Mouse (Mus musculus): ENCODE results near the gene Ifitm6.
"Not testable (repeated sequence)": the region's sequence is repeated elsewhere in the genome, so short reads cannot be mapped to it uniquely, and the experiment has no call there.

The Ifitm6 gene

DNA sequence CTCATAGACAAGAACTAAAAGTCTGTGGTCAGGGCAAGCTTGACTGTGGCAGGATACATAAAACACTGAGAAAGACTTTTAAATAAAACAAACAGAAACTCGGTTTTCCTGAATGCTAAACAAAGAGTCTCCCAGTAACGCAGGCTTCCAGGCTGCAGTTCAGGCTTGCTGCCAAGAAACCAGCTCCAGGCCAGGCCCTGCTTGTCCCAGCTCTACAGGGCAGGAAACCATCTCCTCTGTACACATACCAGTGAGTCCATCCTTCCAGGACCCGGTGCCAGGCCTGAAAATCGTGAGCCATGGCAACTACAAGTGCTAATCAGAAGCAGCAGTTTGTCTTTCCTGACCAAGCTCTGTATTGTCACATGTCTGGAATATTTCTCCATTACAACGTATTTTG, 23.9 kb upstream of the Ifitm6 start:
- DNase-seq (ENCODE audit: low read depth, low spot score): no peak

DNA sequence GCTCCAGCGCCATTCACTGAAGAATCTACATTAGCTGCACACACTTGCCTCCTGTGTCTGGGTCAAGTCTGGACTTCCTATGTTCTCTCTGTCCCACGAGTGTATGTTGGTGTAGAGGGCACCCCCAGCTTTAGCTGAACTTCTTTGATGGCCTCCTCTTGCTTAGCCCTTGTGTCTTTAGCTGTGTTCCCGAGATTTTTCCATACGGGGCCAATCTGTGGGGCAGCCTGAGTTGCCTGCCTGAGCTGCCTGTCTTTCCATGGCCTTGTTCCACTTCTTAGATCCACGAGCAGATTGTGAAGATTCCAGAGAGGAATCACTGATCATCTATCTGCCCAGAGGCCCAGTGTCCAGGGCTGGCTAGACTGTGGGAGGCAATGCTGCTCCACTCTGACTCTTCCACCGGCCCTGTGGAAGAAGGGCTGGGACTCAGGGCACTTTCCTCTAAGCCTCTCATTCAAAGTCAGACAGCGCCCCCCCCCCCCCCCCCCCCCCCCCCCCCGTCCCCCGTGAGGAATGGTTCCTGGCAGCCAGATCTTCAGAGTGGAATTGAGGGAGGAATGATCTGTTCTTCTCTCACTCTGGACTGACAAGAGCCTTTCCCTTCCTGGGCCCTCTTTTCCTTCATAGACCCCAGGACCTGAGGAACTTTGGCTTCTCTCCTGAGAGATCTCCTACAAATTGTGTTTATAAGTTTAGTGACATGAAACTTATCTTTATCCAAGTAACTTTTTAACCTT, 23.3 kb upstream of the Ifitm6 start:
- no peak for DNase-seq (ENCODE audit: low read depth, low spot score)

DNA sequence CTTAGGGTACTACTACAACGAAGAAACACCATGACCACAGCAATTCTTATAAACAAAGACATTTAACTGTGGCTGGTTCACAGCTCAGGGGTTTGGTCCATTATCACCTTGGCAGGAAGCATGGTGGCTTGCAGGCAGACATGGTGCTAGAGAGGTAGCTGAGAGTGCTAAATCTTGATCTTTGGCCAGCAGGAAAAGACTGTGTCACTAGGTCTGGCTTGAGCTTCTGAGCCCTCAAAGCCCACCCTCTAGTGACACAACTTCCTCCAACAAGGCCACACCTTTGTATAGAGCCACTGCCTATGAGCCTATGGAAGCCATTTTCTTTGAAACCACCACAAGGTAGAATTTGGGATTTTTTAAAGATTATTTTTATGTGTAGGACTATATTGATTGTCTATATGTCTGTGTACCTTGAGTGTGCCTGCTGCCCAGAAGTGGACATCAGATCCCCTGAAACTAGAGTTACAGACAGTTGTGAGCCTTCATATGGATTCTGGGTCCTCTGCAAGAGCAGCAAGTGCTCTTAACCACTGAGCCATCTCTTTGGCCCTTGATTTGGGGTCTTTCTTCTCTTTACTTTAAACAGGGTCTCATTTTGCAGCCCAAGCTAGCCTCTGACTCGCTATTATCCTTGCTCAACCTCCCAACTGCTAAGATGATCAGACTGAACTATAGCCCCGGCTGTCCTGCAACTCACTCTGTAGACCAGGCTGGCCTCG, 21.8 kb upstream of the Ifitm6 start:
- DNase-seq (ENCODE audit: low read depth, low spot score): no peak

DNA sequence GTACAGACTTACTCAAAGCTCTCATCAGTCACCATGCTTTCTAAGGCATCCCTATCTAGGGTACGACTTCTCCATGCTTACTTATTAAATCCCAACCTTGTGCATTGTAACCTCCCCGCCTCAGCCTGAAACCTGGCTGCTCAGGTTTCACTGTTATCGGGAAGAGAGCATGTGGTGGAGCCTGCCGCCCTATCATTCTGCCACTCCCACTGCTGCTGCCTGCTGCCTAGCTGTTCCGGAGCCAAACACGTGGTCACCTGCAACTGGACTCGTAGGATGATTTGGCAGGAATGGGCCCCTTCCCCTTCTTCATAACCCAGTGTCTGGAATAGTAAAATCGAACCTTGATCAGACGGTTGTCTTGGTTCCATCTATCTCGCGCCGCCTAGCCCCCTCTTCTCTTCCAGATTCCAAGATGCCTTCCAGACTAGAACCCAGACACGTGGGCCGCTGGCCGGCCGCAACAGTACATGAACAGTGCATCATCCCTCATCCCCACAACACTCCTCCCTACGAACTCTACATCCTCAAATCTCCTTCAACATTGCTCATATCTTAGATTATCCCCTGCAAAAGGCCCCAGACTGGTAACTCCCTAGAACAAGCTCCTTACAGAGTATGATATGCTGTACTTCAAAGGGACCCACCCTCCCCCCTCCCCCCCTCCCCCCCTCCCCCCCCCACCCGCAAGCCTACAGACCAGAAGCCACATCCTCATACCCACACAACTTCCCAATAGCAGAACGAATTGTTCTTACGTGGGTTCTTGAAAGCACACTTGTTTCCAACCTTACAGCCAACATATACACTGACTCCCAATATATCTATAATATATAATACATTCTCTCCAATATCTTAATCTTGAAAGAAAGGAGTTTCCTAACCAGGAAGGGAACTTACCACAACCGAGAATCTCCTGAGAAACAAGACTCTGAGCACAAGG, 20.6 kb upstream of the Ifitm6 start:
- no peak for DNase-seq (ENCODE audit: low read depth, low spot score)

DNA sequence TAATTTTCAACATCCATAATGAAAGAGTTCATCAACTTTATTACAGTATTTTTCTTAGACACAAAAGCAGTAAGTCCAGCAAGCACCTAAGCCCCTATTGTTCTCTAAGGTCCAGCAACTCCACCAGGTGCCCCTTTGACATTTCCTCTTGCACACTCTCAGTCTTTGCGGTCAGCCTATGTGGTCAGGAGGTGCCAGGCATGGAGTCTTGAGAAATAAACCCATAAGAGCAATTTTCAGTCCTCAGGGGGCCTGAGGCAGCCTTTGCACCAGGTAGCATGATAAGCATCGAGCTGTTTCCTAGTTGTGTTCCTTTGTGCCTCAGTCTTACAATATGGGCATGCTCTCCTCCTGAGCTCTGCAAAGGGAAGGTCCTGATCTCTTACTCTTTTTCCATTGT, 18.9 kb upstream of the Ifitm6 start:
- DNase-seq (ENCODE audit: low read depth, low spot score): not testable (repeated sequence)

DNA sequence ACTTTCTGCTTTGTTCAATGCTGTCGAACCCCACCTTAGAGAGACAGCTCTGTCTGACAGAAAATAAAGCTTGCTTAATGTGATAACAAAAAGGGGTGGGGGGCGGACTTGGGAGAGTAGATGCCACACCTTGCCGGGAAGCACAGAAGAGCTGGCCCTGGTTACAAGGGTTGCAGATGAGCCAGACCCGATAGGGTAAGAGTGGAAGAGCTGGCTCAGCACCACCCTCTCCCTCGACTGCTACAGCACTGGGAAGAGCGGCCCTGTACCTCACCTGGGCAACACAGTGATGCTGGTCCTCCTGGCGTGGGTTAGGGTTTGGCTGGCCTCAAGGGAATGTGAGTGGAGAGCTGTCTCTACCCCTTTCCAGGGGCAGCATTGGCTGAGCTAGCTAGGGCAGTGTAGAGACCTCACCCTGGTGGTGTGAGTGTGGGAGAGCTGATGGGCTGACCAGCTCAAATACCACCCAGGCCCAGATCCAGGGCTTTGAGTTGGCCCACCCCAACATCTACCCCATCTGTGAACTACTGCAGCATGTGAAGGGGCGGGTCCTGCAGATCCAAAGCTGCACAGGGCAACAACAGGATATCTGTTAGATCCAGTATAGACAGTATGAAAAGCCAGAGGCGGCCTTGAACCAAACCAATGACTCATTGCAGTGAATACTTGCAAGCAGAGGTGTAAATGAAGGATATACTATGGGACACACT, 14.9 kb upstream of the Ifitm6 start:
- DNase-seq (ENCODE audit: low read depth, low spot score): no peak

DNA sequence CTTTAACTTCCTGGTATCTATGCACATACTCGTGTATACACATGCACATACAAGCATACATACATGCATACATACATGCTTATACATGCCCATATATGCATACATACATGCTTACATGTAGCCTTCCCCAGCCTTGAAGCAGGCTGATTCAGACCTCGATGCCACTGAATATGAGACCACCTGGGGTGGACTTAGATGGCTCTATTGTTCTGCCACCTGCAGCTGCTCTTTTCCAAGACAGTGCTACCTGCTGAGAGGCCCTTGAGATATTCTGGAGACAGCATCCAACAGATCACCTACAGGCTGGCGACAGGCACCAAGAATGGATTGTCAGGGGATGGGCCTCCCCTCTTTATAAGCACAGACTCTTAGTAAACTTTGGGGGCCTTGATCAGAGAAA, 12.7 kb upstream of the Ifitm6 start:
- no peak for DNase-seq (ENCODE audit: low read depth, low spot score)

DNA sequence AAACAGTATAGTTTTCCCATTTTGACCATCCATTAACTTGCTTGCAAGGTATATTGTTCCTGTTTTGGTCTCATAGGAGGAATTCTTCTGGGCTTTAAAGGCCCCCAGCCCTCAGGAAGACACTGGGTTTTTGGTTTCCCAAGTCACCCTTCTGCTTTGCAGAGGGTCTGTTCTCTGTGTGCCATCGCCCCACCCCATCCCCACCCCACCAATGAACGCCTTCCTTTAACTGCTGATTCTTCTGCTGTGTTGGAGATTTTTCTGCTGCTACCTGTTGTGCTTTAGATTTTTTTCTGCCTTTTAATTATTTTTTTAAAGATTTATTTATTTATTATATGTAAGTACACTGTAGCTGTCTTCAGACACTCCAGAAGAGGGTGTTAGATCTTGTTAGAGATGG, 11.1 kb upstream of the Ifitm6 start, which contains the start of gene Gm17387:
Gm17387 (plus strand) TSS at position 301 of the 400 bp plus-strand sequence.
- DNase-seq (ENCODE audit: low read depth, low spot score): no peak

DNA sequence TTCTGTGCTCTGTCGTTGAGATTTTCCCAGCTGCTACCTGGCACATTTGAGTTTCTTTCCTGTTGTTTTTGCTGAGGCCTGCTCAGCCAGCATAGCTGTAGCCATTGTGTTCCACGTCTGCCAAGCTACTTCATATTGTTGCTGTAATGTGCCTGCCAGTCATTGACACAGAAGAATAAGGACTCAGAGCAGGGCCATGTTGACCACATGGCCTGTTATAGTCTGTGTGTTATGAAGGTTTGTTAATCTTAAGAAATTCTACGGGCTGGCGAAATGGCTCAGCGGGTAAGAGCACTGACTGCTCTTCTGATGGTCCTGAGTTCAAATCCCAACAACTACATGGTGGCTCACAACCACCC, 9.0 kb upstream of the Ifitm6 start:
- no peak for DNase-seq (ENCODE audit: low read depth, low spot score)

DNA sequence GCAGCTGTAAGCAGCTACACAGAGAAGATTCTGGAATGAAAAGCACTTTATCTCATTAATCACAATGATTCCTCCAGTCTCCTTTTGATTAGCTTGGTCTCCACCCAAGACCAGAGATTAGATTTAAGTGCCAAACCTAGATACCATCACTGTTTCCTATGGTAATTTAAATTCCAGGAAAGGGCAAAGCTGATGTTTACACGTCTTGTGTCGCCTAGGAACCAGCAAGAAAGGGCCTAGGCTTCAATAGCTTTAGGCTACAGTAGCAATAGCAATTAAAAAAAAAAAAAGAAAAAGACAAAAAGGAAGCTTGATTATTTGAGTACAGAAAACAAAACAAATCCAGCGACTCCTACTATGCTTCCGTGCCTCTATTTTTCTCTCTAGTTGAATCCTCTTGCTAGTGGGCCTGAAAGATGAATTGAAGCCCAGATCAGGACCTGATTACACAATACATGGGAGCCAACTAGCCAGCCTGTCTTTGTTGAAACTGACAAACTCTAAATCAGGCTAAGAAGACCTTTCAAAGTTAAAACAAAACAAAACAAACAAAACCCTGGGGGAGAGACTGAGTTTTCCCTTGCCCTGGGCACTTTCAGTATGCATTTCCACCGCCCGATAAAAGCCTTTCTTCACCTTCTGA, 8.5 kb upstream of the Ifitm6 start:
- no peak for DNase-seq (ENCODE audit: low read depth, low spot score)

DNA sequence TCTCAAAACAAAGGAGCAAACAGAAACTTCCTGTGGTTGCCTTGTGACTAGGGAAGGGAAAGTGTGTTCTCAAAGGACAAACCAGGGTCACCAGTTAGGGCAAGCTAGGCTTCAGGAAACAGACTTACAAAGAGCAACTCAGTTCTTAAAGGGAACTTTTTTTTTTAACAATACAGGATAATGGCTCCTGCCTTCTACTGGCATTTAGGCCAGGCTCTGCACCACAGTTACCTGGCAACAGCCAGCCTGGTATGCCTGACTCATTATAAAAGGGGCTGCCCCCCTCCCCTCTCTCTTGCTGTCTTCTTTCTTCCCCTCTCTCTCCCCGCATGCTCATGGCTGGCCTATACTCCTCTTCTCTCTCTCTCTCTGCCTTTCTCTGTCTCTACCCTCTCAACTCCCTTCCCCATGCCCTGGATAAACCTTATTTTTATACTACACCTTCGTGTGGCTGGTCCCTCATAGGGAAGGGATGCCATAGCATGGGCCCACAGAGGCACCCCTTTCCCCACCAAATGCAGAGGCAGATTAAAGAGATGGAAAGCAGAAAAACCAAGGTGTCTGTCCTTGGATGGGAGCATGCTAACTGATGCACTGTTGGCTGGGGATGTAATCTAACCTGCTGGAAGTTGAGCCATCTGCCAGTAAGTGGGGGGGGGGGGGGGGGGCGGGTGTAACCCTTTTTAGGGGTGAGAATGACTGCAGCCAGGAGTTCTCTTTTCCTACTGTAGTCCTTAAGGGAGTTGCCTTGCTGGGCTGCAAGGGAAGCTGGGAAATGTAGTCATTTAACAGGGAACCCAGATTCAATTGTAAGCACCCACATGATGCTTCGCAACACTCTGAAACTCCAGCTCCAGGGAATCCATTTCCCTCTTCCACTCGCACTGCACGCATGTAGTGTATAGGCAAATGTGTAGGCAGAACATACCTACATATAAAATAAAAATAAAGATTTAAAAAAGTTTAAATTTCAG, 7.4 kb upstream of the Ifitm6 start:
- no peak for DNase-seq (ENCODE audit: low read depth, low spot score)

DNA sequence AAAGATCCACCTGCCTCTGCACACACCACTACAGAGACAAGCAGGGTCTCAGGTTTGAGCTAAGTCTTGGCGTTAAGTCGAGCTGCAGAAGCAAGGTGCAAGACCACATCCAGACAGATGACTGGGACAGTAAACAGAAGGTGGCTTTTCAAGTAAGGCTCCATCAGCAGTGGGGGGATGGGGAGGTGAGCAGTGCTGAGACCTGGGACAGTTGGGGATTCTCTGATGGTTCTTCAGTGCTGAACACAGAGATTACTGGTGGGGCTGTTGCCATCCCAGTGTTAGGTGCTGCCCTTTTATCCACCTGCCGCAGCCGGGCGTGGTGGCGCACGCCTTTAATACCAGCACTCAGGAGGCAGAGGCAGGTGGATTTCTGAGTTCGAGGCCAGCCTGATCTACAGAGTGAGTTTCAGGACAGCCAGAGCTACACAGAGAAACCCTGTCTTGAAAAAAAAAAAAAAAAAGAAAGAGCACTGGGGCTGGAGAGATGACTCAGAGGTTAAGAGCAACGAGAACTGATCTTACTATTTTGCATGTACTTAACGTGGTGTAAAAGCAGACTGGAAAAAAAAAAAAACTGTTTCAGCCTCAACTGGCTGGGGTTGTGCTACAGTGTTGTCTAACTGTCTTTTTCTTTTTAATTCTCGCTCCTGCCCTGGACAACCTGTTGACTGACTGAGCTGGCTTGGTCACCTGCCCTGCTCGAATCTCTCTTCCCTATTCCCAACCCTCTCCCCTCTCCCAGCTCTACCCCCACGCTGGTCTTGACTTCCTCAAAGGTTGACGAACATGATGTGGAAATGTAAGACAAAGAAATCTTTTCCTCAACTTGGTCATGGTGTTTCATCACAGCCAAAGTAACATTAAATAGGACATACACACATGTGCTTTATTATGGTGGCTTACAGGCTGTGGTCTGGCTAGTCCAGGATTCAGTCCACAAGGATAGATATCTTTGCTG, 4.0 kb upstream of the Ifitm6 start:
- DNase-seq (ENCODE audit: low read depth, low spot score): no peak

DNA sequence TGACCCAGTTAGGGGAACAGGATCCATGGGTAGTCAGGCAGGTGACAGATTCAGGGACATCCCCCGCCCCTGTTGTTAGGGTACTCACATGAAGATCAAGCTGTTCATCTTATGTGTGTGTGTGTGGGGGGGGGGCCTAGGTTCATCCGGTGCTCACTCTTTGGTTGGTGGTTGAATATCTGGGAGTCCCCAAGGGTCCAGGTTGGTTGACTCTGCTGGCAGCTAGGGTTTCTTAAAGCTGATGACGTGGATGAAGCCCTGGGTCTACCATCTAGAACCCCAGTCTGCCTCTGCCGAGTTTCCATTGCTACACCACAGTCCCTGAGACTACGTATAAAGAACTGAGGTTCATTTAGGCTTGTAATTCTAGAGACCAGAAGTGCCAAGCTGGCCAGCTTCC, 1.3 kb upstream of the Ifitm6 start:
- DNase-seq (ENCODE audit: low read depth, low spot score): no peak

DNA sequence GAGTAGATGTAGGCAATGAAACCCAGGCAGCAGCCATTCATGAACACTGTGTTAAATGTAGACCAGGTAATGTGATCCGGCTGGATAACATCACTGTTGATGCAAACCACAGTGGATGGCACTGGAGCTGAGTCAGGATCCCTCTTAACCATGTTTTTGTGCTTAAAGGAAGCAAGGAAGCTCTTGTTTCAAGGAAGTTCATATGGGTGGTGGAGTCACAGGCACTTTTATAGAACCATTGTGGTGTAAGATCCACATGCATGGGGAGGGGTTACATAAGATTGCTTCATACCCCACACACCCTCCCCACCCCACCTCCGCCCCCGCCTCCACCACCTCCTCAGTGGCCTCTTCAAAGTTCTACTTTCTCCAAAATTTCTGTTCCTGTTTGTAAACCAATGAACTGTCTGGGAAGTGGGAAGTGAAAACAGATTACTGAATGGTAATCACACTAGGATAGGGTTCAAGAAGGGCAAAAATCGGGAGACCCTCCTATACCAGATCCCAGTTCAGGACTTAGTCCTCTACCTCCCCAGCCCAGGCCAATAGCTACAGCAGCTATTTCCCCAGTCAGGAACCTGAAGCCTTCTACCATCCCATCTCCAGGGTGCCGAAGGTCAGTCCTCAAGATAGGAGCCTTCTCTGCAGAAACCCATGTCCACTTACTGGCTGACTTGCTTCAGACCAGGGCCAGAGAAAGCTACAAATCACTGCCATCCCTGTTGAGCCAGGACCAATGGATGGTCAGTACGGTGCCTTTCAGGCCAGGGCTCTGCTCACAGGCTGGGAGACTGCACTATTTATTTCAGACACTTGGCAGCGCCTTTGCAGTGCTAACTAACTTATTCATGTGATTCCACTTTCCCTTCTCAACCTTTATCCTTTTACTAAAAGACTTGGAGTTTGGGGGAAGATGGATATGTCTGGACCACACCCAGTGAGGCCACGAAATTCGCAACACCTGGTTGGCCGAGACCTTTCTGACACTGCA, 722 bp downstream of the Ifitm6 start:
- DNase-seq (ENCODE audit: low read depth, low spot score): no peak

DNA sequence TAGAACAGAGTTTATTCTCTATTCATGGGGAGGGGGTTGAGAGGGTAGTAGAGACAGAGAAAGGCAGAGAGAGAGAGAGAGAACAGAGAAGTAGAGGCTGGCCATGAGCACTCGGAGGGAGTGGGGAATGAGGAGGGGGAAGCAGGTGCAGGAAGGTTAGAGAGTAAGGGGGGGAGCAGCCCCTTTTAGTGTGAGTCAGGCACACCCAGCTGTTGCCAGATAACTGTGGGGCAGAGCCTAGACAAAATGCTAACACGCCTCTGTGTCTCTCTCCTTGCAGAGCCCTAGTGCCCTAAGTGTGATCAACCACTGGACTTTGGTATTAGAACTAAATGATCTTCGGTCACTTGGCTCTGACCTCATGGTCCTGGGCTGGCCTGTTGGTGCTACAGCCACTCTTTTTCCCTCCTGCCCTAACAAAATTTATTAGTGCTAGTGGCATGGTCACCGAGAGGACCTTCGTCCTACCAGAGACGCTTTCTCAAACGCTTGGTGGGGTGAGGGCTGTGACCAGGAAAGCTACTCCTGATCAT, 6.4 kb downstream of the Ifitm6 start:
- no peak for DNase-seq (ENCODE audit: low read depth, low spot score)

DNA sequence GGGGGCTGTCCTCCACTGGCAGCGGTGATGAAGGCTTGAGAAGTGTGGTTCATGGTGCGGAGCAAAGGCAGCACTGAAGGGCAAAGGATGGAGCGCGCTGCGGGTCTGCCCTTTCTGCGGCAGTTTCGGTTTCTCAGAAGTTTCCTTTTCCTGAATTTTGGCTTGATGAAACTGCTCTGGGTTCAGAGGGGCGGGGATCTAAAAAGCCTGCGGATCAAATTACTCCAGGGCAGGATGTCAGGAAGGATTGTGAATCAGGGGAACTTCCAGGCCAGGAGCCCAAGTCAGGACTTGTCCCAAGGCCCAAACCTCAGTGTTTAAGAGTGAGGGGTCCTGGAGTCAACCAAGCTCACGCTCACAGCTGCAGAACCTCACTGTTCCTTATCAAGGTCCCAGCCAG, 7.1 kb downstream of the Ifitm6 start, which contains the start of gene Ifitm3:
Ifitm3 (minus strand) TSS at position 178 of the 400 bp plus-strand sequence.
- no peak for DNase-seq (ENCODE audit: low read depth, low spot score)

DNA sequence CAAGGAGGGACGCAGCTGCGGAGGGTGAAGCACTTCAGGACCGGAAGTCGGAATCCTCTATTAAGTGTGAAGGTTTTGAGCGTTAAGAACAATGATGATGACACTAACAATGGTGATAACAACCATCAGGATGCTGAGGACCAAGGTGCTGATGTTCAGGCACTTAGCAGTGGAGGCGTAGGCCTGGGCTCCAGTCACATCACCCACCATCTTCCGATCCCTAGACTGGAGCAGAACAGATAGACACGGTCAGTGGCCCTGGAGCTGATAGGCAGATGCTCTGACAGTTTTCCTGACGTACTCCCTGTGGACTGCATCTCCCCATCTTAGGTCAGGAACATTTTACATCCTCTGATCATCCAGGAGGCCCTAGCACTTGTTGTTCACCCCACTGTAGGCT, 8.1 kb downstream of the Ifitm6 start:
- DNase-seq (ENCODE audit: low read depth, low spot score): no peak

Data from embryo, embryonic 11.5 days (tissue).